Mouse (Mus musculus): ENCODE results near the gene Cdkn2d. TPM values are rescaled to one million over a fixed set of nuclear protein-coding genes. Genes with fewer than 3 reads are reported as not detected.
"Not testable (repeated sequence)": the region's sequence is repeated elsewhere in the genome, so short reads cannot be mapped to it uniquely, and the experiment has no call there.

The Cdkn2d gene
- polyA plus RNA-seq, 1 experiment from 2014 or later = 87.1 TPM

GRCm38 (mm10) chr9:21275727-21276126 is 15.5 kb downstream of the Cdkn2d start:
- Histone ChIP-seq H3K27me3 (ENCODE audit: control insufficient read depth, insufficient read depth, low read length) (no peaks in the 10 kb centered on the region), H3K9me3 (ENCODE audit: control insufficient read depth, low read length) (no peaks in the 10 kb centered on the region), H3K9ac (ENCODE audit: low read length) (no peak overlapping the region), H3K4me1 (ENCODE audit: control insufficient read depth, insufficient read depth, low read length) (no peaks in the 10 kb centered on the region), H3K27ac (ENCODE audit: low read depth, low read length) (no peak overlapping the region), H3K4me2 (ENCODE audit: low read depth) (no peak overlapping the region), H3K36me3 (ENCODE audit: control insufficient read depth, insufficient read depth, low read length) (peaks cover 44% of the 10 kb centered on the region), H3K4me3 (ENCODE audit: low read depth, low read length) (no peak overlapping the region)
- no peak for ATAC-seq (ENCODE audit: insufficient read depth, low FRiP score, low TSS enrichment)
- DNase-seq (ENCODE audit: low spot score) = no peak
- 93% methylated on average over 12 of the region's 12 CpGs for WGBS

GRCm38 (mm10) chr9:21275013-21275710 is 16.0 kb downstream of the Cdkn2d start:
- WGBS = 90% methylated on average over 7 of the region's 7 CpGs
- ATAC-seq (ENCODE audit: insufficient read depth, low FRiP score, low TSS enrichment) (no peak), DNase-seq (ENCODE audit: low spot score) (no peak)
- Histone ChIP-seq H3K9me3 (ENCODE audit: control insufficient read depth, low read length) (no peaks in the 10 kb centered on the region), H3K9ac (ENCODE audit: low read length) (no peak overlapping the region), H3K4me2 (ENCODE audit: low read depth) (no peak overlapping the region), H3K27ac (ENCODE audit: low read depth, low read length) (no peak overlapping the region), H3K27me3 (ENCODE audit: control insufficient read depth, insufficient read depth, low read length) (no peaks in the 10 kb centered on the region), H3K4me1 (ENCODE audit: control insufficient read depth, insufficient read depth, low read length) (no peaks in the 10 kb centered on the region), H3K4me3 (ENCODE audit: low read depth, low read length) (no peak overlapping the region), H3K36me3 (ENCODE audit: control insufficient read depth, insufficient read depth, low read length) (peaks cover 49% of the 10 kb centered on the region)

DNA sequence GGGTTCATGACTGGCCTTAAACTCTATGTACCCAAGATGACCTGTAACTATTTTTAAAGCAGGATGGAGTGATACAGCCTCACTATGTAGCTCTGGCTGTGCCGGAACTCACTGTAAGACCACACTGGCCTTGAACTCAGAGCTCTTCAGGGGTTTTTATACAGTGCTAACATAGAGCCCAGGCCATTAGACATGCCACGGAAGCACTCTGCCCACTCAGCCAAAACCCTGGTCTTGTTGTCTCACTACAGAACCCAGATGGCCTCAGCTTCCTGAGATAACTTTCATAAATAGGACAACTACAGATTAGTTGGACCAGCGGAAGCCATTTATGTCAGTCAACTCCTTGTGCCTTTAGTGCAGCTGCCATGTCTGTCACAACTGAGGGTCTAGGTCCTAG is 16.9 kb downstream of the Cdkn2d start:
- no peak overlapping the region for H3K9ac ChIP-seq (ENCODE audit: low read length)
- no peaks in the 10 kb centered on the region for H3K27me3 ChIP-seq (ENCODE audit: control insufficient read depth, insufficient read depth, low read length)
- ATAC-seq (ENCODE audit: insufficient read depth, low FRiP score, low TSS enrichment) (no peak), DNase-seq (ENCODE audit: low spot score) (no peak)
- H3K4me2 ChIP-seq (ENCODE audit: low read depth) = no peak overlapping the region
- H3K4me3 ChIP-seq (ENCODE audit: low read depth, low read length) = no peak overlapping the region
- WGBS = 98% methylated on average over 3 of the region's 3 CpGs
- H3K36me3 ChIP-seq (ENCODE audit: control insufficient read depth, insufficient read depth, low read length) = peaks cover 46% of the 10 kb centered on the region
- H3K4me1 ChIP-seq (ENCODE audit: control insufficient read depth, insufficient read depth, low read length) = no peaks in the 10 kb centered on the region
- no peaks in the 10 kb centered on the region for H3K9me3 ChIP-seq (ENCODE audit: control insufficient read depth, low read length)
- H3K27ac ChIP-seq (ENCODE audit: low read depth, low read length) = no peak overlapping the region

- H3K4me1 ChIP-seq (ENCODE audit: control insufficient read depth, insufficient read depth, low read length) = no peaks in the 10 kb centered on the region
- no peaks in the 10 kb centered on the region for H3K27me3 ChIP-seq (ENCODE audit: control insufficient read depth, insufficient read depth, low read length)
- H3K9me3 ChIP-seq (ENCODE audit: control insufficient read depth, low read length) = no peaks in the 10 kb centered on the region
- WGBS = 84% methylated on average over 7 of the region's 7 CpGs
- no peak overlapping the region for H3K4me3 ChIP-seq (ENCODE audit: low read depth, low read length)
- no peak overlapping the region for H3K27ac ChIP-seq (ENCODE audit: low read depth, low read length)
- no peak overlapping the region for H3K4me2 ChIP-seq (ENCODE audit: low read depth)
- no peak overlapping the region for H3K9ac ChIP-seq (ENCODE audit: low read length)
- DNase-seq (ENCODE audit: low spot score) (no peak), ATAC-seq (ENCODE audit: insufficient read depth, low FRiP score, low TSS enrichment) (no peak)
- peaks cover 43% of the 10 kb centered on the region for H3K36me3 ChIP-seq (ENCODE audit: control insufficient read depth, insufficient read depth, low read length)
Measured at GRCm38 (mm10) chr9:21273520-21274228, 17.5 kb downstream of the Cdkn2d start.

DNA sequence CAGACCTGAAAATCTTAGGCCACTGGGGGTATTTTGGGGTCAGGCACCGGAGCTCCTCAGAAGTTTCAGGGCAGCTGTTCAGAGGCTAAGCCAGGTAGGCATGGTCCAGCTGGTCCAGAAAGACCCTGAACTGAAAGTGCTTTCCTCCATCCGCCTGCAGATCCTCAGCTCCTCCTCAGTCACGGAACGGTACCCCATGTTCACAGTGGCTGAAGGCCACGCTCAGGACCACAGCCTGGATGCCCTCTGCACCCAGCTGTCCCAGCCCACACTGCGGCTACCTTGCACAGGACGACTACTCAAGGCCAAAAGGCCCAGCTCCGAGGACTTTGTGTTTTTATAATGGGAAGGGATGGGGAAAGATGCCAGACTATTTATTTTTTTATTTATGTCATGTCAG is 18.1 kb downstream of the Cdkn2d start:
- H3K4me2 ChIP-seq (ENCODE audit: low read depth) = no peak overlapping the region
- no peaks in the 10 kb centered on the region for H3K4me1 ChIP-seq (ENCODE audit: control insufficient read depth, insufficient read depth, low read length)
- no peak overlapping the region for H3K4me3 ChIP-seq (ENCODE audit: low read depth, low read length)
- no peak overlapping the region for H3K9ac ChIP-seq (ENCODE audit: low read length)
- no peaks in the 10 kb centered on the region for H3K9me3 ChIP-seq (ENCODE audit: control insufficient read depth, low read length)
- H3K27me3 ChIP-seq (ENCODE audit: control insufficient read depth, insufficient read depth, low read length) = no peaks in the 10 kb centered on the region
- WGBS = 89% methylated on average over 8 of the region's 8 CpGs
- peaks cover 42% of the 10 kb centered on the region for H3K36me3 ChIP-seq (ENCODE audit: control insufficient read depth, insufficient read depth, low read length)
- DNase-seq (ENCODE audit: low spot score) (no peak), ATAC-seq (ENCODE audit: insufficient read depth, low FRiP score, low TSS enrichment) (no peak)
- H3K27ac ChIP-seq (ENCODE audit: low read depth, low read length) = no peak overlapping the region

DNA sequence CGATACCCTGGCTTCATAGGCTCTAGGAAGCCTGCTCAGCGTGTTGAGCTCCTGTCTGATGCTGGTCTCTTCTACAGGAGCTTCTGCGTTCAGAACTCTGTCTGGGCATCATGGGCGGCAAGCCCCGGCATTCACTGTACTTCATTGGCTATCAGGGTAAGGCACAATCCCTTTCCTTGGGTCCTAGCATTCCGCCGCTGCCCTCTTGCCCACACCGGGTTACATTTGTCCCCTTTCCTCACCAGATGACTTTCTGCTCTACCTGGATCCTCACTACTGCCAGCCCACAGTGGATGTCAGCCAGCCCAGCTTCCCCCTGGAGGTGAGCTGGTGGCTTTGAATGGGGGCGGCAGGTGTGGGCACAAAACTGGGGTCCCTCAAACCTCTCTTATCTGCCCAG is 18.8 kb downstream of the Cdkn2d start:
- peaks cover 37% of the 10 kb centered on the region for H3K36me3 ChIP-seq (ENCODE audit: control insufficient read depth, insufficient read depth, low read length)
- H3K27ac ChIP-seq (ENCODE audit: low read depth, low read length) = no peak overlapping the region
- 92% methylated on average over 9 of the region's 9 CpGs for WGBS

DNA sequence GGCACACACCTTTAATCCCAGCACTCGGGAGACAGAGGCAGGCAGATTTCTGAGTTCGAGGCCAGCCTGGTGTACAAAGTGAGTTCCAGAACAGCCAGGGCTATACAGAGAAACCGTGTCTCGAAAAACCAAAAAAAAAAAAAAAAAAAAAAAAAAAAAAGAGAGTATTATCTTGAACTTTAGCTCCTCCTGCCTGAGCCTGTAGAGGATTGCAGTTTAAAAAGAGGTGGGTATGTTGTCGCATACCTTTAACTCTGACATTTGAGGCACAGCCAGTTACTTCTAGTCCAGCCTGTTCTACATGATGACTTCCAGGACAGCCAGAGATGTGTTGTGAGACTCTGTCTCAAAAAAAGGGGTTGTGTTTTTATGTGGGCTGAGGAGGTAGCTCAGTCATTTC is 21.6 kb downstream of the Cdkn2d start:
- WGBS = 87% methylated on average over 5 of the region's 5 CpGs
- not testable (repeated sequence) for H3K4me3 ChIP-seq (ENCODE audit: low read depth, low read length); ATAC-seq (ENCODE audit: insufficient read depth, low FRiP score, low TSS enrichment); H3K4me1 ChIP-seq (ENCODE audit: control insufficient read depth, insufficient read depth, low read length); DNase-seq (ENCODE audit: low spot score); H3K9me3 ChIP-seq (ENCODE audit: control insufficient read depth, low read length); H3K4me2 ChIP-seq (ENCODE audit: low read depth); H3K9ac ChIP-seq (ENCODE audit: low read length); H3K27ac ChIP-seq (ENCODE audit: low read depth, low read length); H3K27me3 ChIP-seq (ENCODE audit: control insufficient read depth, insufficient read depth, low read length)
- H3K36me3 ChIP-seq (ENCODE audit: control insufficient read depth, insufficient read depth, low read length) = peaks cover 27% of the 10 kb centered on the region

More for the DNA sequence above, 18.8 kb downstream of the Cdkn2d start:
- no peak overlapping the region for H3K9ac ChIP-seq (ENCODE audit: low read length)
- ATAC-seq (ENCODE audit: insufficient read depth, low FRiP score, low TSS enrichment) (no peak), DNase-seq (ENCODE audit: low spot score) (no peak)
- H3K4me1 ChIP-seq (ENCODE audit: control insufficient read depth, insufficient read depth, low read length) = no peaks in the 10 kb centered on the region
- H3K4me2 ChIP-seq (ENCODE audit: low read depth) = no peak overlapping the region
- H3K27me3 ChIP-seq (ENCODE audit: control insufficient read depth, insufficient read depth, low read length) = no peaks in the 10 kb centered on the region
- no peak overlapping the region for H3K4me3 ChIP-seq (ENCODE audit: low read depth, low read length)
- H3K9me3 ChIP-seq (ENCODE audit: control insufficient read depth, low read length) = no peaks in the 10 kb centered on the region

- Histone ChIP-seq H3K9me3 (ENCODE audit: control insufficient read depth, low read length) (no peaks in the 10 kb centered on the region), H3K36me3 (ENCODE audit: control insufficient read depth, insufficient read depth, low read length) (peaks cover 23% of the 10 kb centered on the region), H3K27ac (ENCODE audit: low read depth, low read length) (no peak overlapping the region), H3K4me1 (ENCODE audit: control insufficient read depth, insufficient read depth, low read length) (peaks cover 10% of the 10 kb centered on the region; the same call in 1 of the 2 replicates), H3K4me3 (ENCODE audit: low read depth, low read length) (no peak overlapping the region), H3K9ac (ENCODE audit: low read length) (no peak overlapping the region), H3K27me3 (ENCODE audit: control insufficient read depth, insufficient read depth, low read length) (no peaks in the 10 kb centered on the region), H3K4me2 (ENCODE audit: low read depth) (no peak overlapping the region)
- 94% methylated on average over 16 of the region's 16 CpGs for whole genome bisulfite sequencing
- DNase-seq (ENCODE audit: low spot score) = no peak
- ATAC-seq (ENCODE audit: insufficient read depth, low FRiP score, low TSS enrichment) = no peak
Measured at GRCm38 (mm10) chr9:21268305-21268704, 22.9 kb downstream of the Cdkn2d start.

DNA sequence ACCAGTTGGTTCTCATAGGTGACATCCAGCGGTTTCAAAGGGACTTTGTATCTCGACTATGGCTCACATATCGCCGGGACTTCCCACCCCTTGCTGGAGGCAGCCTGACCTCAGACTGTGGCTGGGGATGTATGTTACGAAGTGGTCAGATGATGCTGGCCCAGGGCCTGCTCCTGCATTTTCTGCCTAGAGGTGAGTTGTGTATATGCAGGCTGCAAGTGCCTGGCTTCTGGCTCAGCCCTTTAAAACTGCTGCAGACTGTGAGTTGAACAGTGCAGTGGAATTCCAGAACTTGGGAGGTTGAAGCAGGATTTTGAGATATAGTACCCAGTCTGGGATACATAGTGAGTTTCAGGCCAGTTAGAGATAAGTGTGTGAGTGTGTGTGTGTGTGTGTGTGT is 24.3 kb downstream of the Cdkn2d start:
- Histone ChIP-seq H3K4me2 (ENCODE audit: low read depth) (no peak overlapping the region), H3K27me3 (ENCODE audit: control insufficient read depth, insufficient read depth, low read length) (no peaks in the 10 kb centered on the region), H3K27ac (ENCODE audit: low read depth, low read length) (no peak overlapping the region), H3K9ac (ENCODE audit: low read length) (no peak overlapping the region), H3K36me3 (ENCODE audit: control insufficient read depth, insufficient read depth, low read length) (peaks cover 13% of the 10 kb centered on the region), H3K4me3 (ENCODE audit: low read depth, low read length) (no peak overlapping the region), H3K4me1 (ENCODE audit: control insufficient read depth, insufficient read depth, low read length) (peaks cover 10% of the 10 kb centered on the region; the same call in 1 of the 2 replicates), H3K9me3 (ENCODE audit: control insufficient read depth, low read length) (no peaks in the 10 kb centered on the region)
- DNase-seq (ENCODE audit: low spot score) (no peak), ATAC-seq (ENCODE audit: insufficient read depth, low FRiP score, low TSS enrichment) (no peak)
- 87% methylated on average over 5 of the region's 5 CpGs for WGBS

All from neural tube, embryonic 11.5 days (tissue).